Mouse (Mus musculus): ENCODE measurements around the gene Eid2b.

DNA sequence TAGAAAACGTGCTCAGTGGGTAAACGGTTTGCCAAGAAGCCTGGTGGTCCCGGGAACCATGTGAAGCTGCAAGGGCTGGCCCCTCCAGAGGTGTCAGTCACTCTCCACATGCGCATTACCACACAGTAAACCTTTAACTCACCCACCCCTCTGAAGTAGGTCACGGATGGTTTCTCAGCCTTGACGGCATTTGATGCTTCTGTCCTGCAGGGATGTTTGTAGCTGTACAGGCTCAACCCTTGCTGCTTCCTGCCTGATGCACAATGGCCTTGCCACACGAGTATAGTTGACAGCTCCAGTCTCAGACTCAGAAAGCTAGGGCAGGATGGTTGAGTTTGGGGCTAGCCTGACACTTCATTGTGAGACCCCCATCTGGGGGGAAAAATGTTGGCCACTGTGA is 3.1 kb downstream of the Eid2b start:
- TF ChIP-seq CTCF (IDR thresholded peaks at IDR 0.05; ENCODE audit: borderline replicate concordance, insufficient read depth, low read depth, low read length) (no peak), POLR2A (IDR thresholded peaks at IDR 0.05; ENCODE audit: borderline replicate concordance, insufficient read depth, low read length) (no peak)
